Mouse (Mus musculus): ENCODE measurements at regions not wholly inside any gene's neighbourhood (a gene's known extent, or its start where the extent isn't known, plus 50 kb on each side); places are given as distances from the start of the nearest gene placed in this dataset.
A peak's percentile ranks its signal among the peaks of the same experiment; 100 is the strongest.

DNA sequence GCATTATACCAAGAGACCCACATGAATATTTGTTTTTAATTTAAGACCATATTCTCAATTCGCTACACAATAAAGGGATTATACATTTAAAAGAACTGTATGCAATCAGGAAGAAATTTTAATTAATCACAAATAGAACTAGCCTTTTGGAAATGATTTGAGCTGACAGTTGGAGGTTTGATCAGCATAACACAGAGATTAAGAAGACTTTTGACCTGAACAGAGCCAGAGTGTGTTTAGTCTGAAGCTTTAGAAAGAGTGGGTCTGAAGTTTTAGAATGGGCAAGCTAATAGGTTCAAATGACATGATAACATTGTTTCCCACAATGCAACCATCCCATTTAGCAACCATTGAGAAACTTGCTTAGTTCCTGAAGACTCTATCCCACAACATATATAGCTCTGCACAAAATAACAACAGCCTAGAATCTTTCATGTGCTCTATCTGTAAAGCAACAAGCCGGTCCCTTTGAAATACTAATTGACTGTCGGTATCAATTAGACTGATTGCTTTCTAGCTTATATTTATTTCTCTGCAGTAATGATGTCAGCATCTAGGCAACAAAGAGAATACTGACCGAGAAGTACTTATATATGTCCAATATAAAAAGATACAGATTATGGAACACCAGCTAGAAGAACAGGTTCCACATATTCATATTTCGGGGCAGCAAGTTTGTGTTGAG, 135.9 kb downstream of the Trim52 start:
- no peak overlapping the region for H3K27ac ChIP-seq
- 94% methylated on average over 5 of the region's 5 CpGs for WGBS
- DNase-seq (ENCODE audit: low spot score) = no peak
- H3K9ac ChIP-seq = no peak overlapping the region
- no peaks in the 10 kb centered on the region for H3K9me3 ChIP-seq (ENCODE audit: control insufficient read depth, low read length)
- H3K36me3 ChIP-seq (replicated peaks; ENCODE audit: control insufficient read depth, insufficient read depth) = no peaks in the 10 kb centered on the region
- no peaks in the 10 kb centered on the region for H3K27me3 ChIP-seq (ENCODE audit: control insufficient read depth, insufficient read depth, low read length)
- H3K4me3 ChIP-seq (replicated peaks; ENCODE audit: low read length) = no peak overlapping the region
- no peaks in the 10 kb centered on the region for H3K4me1 ChIP-seq (replicated peaks; ENCODE audit: control insufficient read depth, insufficient read depth, low read length)
- H3K4me2 ChIP-seq (replicated peaks) = no peak overlapping the region
- no peak for ATAC-seq (ENCODE audit: low FRiP score)

DNA sequence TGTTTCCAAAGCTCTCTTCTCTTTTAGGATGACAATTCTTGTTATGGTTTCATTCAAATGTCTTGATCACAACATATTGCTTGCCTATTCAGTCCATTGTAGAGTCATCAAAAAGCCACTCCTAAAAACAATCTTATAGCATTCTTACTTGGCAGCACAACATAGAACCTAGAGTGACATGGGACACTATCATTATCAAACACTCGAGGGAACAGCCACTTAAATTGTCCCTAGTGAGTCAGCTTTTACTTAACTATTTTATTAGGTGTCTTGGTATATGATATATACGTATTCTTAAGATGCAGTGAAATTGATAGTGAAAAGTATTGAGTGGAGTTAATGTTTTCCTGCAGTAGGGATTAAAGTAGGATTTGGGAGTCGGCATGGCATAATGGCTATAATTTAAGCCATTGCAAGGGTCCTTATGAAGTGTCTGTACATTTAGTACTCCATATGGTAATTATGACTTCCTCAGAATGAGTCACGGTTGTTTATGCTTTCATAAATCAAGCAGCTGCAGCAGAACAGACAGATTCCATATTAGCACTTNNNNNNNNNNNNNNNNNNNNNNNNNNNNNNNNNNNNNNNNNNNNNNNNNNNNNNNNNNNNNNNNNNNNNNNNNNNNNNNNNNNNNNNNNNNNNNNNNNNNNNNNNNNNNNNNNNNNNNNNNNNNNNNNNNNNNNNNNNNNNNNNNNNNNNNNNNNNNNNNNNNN, 153.6 kb downstream of the Trim52 start:
- Histone ChIP-seq H3K4me2 (replicated peaks) (no peak overlapping the region), H3K9me3 (ENCODE audit: control insufficient read depth, low read length) (no peaks in the 10 kb centered on the region), H3K4me1 (replicated peaks; ENCODE audit: control insufficient read depth, insufficient read depth, low read length) (no peaks in the 10 kb centered on the region), H3K27ac (no peak overlapping the region), H3K4me3 (replicated peaks; ENCODE audit: low read length) (no peak overlapping the region), H3K9ac (no peak overlapping the region), H3K36me3 (replicated peaks; ENCODE audit: control insufficient read depth, insufficient read depth) (no peaks in the 10 kb centered on the region), H3K27me3 (ENCODE audit: control insufficient read depth, insufficient read depth, low read length) (no peaks in the 10 kb centered on the region)
- no peak for ATAC-seq (ENCODE audit: low FRiP score)
- 68% methylated on average over 4 of the region's 4 CpGs for WGBS
- no peak for DNase-seq (ENCODE audit: low spot score)

DNA sequence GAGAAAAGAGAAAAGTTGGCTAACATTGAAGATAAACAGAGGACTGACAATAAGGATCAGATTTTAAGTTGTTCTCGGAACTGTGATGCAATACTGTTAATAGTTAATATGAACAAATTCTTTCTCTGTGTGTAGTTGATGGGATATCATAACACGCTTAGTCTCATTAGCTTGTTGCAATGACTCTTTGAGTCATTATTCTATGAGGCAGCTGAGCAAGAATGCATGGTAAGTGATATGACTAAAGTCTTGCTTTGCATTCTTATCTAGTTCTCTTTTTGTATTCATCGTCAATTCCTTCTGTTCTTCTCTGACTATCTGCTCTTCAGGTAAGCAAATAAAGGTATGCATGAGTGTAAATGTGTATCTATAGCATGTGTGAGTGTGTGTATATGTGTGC, 159.3 kb downstream of the Trim52 start:
- H3K9ac ChIP-seq = no peak overlapping the region
- no peak overlapping the region for H3K4me3 ChIP-seq (replicated peaks; ENCODE audit: low read length)
- DNase-seq (ENCODE audit: low spot score) = no peak
- no peaks in the 10 kb centered on the region for H3K36me3 ChIP-seq (replicated peaks; ENCODE audit: control insufficient read depth, insufficient read depth)
- 97% methylated on average over 3 of the region's 3 CpGs for WGBS
- no peaks in the 10 kb centered on the region for H3K4me1 ChIP-seq (replicated peaks; ENCODE audit: control insufficient read depth, insufficient read depth, low read length)
- H3K27me3 ChIP-seq (ENCODE audit: control insufficient read depth, insufficient read depth, low read length) = no peaks in the 10 kb centered on the region
- ATAC-seq (ENCODE audit: low FRiP score) = no peak
- H3K9me3 ChIP-seq (ENCODE audit: control insufficient read depth, low read length) = no peaks in the 10 kb centered on the region
- H3K4me2 ChIP-seq (replicated peaks) = no peak overlapping the region
- H3K27ac ChIP-seq = no peak overlapping the region

DNA sequence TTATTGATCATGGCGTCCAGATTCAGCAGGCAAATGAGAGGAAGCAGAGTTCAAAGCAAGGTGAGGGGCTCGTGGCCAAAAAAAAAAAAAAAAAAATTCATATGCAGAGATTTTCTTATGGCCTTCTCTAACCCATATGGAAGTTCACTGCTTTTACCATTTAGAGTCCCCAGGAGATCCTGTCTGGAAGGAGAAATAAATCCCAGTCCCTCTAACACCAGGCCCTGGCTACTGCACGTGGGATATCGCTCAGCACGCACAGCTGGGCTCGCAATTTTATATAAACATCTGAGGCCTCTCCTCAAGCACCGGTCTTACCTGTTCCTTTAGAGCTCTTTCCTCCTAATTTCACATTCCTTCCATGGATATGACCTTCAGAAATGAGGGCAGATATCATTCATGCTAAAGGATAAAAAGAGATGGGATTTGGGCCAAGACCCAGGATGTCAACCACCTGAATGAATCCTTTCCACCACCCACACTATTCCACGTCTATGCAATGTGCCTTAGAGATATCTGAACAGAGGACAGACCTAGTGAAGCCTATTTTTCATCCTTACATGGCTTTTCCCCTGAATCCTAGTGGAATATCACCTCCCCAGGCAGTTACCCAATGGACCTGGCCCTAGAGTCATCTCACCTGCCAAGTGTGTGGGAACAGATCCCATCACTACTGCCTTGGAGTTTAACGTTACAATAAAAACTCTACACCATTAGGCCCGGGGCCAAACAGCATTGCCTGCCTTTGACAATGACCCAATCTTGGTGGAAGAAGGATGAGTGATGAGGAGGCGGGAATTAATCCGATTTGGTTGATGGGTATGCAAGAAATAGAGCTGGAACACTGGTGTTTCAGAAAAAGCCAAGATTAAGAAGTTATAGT, 161.9 kb downstream of the Trim52 start:
- Histone ChIP-seq H3K36me3 (replicated peaks; ENCODE audit: control insufficient read depth, insufficient read depth) (no peaks in the 10 kb centered on the region), H3K9ac (no peak overlapping the region), H3K4me3 (replicated peaks; ENCODE audit: low read length) (no peak overlapping the region), H3K4me2 (replicated peaks) (no peak overlapping the region), H3K9me3 (ENCODE audit: control insufficient read depth, low read length) (no peaks in the 10 kb centered on the region), H3K27ac (no peak overlapping the region), H3K4me1 (replicated peaks; ENCODE audit: control insufficient read depth, insufficient read depth, low read length) (no peaks in the 10 kb centered on the region), H3K27me3 (ENCODE audit: control insufficient read depth, insufficient read depth, low read length) (no peaks in the 10 kb centered on the region)
- DNase-seq (ENCODE audit: low spot score) (no peak), ATAC-seq (ENCODE audit: low FRiP score) (no peak)
- WGBS = 84% methylated on average over 12 of the region's 12 CpGs

DNA sequence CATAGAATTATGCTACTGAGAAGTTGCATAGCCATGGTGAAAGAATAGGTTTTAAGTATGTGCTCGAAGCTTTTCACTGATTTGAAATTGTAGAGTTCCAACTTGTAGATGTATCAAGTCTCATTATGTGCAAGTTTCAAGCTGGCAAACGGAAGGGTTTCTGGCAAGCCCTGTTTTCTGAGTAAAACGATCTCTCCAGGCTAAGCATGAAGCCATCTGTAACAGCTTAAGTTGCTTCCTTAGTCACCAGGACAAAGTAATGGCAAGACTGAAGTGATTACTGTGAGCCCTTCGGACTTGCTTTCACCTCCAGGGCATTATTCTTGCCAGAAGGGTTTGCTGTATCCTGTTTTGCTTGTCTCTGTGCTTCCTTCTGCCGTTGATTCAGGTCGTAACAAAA, 163.7 kb downstream of the Trim52 start:
- ATAC-seq (ENCODE audit: low FRiP score) (no peak), DNase-seq (ENCODE audit: low spot score) (no peak)
- Histone ChIP-seq H3K4me3 (replicated peaks; ENCODE audit: low read length) (no peak overlapping the region), H3K36me3 (replicated peaks; ENCODE audit: control insufficient read depth, insufficient read depth) (no peaks in the 10 kb centered on the region), H3K9me3 (ENCODE audit: control insufficient read depth, low read length) (no peaks in the 10 kb centered on the region), H3K4me1 (replicated peaks; ENCODE audit: control insufficient read depth, insufficient read depth, low read length) (no peaks in the 10 kb centered on the region), H3K27me3 (ENCODE audit: control insufficient read depth, insufficient read depth, low read length) (no peaks in the 10 kb centered on the region), H3K27ac (no peak overlapping the region), H3K4me2 (replicated peaks) (no peak overlapping the region), H3K9ac (no peak overlapping the region)
- 78% methylated on average over 6 of the region's 6 CpGs for WGBS

DNA sequence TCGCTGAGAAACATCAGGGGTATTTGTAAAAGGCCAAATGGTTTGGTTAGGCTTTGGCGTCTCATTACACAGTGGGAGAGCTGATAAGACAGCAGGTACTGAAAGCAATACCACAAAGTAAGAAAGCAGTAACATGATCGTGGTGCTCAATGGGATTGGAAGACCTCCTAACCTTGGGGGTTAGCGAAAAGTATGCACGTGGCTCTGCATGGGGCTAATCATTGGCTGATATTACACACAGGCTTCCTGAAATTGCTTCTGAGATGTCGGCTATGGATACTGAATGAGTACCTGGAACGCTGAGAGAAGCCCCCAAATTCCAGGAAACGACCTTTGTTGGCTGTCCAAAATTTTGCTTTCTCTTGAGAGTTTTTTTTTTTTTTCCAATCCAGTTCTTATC, 207.6 kb downstream of the Trim52 start:
- Histone ChIP-seq H3K27ac (no peak overlapping the region), H3K4me2 (replicated peaks) (no peak overlapping the region), H3K9me3 (ENCODE audit: control insufficient read depth, low read length) (no peaks in the 10 kb centered on the region), H3K9ac (no peak overlapping the region), H3K36me3 (replicated peaks; ENCODE audit: control insufficient read depth, insufficient read depth) (no peaks in the 10 kb centered on the region), H3K4me1 (replicated peaks; ENCODE audit: control insufficient read depth, insufficient read depth, low read length) (no peaks in the 10 kb centered on the region), H3K4me3 (replicated peaks; ENCODE audit: low read length) (no peak overlapping the region), H3K27me3 (ENCODE audit: control insufficient read depth, insufficient read depth, low read length) (no peaks in the 10 kb centered on the region)
- DNase-seq (ENCODE audit: low spot score) = no peak
- WGBS = 53% methylated on average over 8 of the region's 8 CpGs
- no peak for ATAC-seq (ENCODE audit: low FRiP score)

DNA sequence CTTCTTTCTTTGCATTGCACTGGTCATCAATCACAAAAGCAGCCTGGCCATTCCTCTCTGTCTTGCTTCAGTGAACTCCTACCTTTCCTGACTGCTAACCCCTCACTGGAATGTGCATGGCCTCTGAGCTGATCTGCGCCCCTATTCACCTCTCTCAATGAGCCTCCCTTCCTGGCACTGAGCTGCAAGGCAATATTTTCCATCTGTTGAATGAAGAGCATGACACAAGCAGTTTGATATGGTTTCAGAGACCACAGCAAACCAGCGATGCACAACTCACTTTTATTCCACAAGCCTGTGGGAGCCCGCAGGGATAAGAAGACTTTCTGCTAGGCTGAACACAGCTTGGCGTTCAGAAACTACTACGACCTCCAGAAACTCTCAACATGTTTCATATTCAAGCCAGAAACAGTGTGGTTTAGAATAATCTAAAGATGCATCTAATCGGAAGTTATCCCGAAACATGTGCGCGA, 208.1 kb downstream of the Trim52 start:
- no peak overlapping the region for H3K4me2 ChIP-seq (replicated peaks)
- H3K4me1 ChIP-seq (replicated peaks; ENCODE audit: control insufficient read depth, insufficient read depth, low read length) = no peaks in the 10 kb centered on the region
- no peaks in the 10 kb centered on the region for H3K36me3 ChIP-seq (replicated peaks; ENCODE audit: control insufficient read depth, insufficient read depth)
- WGBS = 47% methylated on average over 9 of the region's 9 CpGs
- H3K4me3 ChIP-seq (replicated peaks; ENCODE audit: low read length) = no peak overlapping the region
- no peaks in the 10 kb centered on the region for H3K9me3 ChIP-seq (ENCODE audit: control insufficient read depth, low read length)
- ATAC-seq (ENCODE audit: low FRiP score) (no peak), DNase-seq (ENCODE audit: low spot score) (no peak)
- no peak overlapping the region for H3K27ac ChIP-seq
- H3K9ac ChIP-seq = no peak overlapping the region
- H3K27me3 ChIP-seq (ENCODE audit: control insufficient read depth, insufficient read depth, low read length) = no peaks in the 10 kb centered on the region

DNA sequence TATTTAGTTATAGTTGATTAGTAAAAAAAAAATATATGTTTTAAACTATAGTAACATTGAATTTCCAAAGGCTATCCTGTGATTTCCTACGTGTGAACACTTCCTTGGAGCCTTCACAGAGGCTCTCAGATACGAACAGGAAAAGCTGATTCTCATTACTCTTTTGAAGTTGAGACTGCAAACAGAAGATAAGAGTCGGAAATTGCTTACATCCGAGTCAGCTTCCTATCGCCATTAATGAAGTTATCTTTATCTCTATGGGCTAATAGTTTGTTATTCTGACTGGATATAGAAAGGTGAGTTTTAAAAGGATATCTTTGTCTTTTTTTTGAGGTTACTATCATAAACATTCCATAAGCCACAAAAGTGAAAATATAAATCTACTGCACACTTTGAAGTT, 212.8 kb downstream of the Trim52 start:
- Histone ChIP-seq H3K9ac (no peak overlapping the region), H3K27me3 (ENCODE audit: control insufficient read depth, insufficient read depth, low read length) (no peaks in the 10 kb centered on the region), H3K27ac (no peak overlapping the region), H3K4me3 (replicated peaks; ENCODE audit: low read length) (no peak overlapping the region), H3K36me3 (replicated peaks; ENCODE audit: control insufficient read depth, insufficient read depth) (no peaks in the 10 kb centered on the region), H3K9me3 (ENCODE audit: control insufficient read depth, low read length) (no peaks in the 10 kb centered on the region), H3K4me2 (replicated peaks) (no peak overlapping the region), H3K4me1 (replicated peaks; ENCODE audit: control insufficient read depth, insufficient read depth, low read length) (no peaks in the 10 kb centered on the region)
- WGBS = 78% methylated on average over 5 of the region's 5 CpGs
- ATAC-seq (ENCODE audit: low FRiP score) (no peak), DNase-seq (ENCODE audit: low spot score) (no peak)

DNA sequence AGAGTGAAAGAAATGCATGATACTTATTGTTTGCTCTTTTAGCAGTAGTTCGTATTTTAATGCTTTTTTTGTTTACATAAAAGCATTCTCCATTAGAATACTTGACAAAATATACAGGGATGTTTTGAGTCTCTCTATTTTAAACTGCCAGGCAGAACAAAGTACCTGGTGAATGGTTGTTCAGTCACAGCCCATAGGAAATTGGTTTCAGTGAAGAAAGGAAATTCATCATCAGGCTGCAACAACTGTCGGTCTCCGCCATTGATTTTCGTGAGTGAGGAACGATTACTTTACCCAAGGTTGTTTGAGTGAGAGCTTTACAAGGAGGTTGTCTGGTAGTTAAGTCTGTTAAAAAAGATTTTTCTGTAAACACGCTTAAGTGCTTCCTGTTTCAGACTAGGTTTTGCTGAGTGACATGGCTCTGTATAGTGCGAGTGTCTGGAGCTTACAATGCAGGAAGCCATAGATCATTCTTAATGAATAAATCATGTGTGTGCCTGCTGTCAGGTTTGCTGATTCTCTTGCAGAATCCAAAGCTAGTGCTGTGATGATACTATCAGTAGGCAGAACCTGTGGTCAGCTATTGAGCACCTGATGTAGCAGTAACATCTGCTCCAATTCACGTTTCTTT, 221.8 kb downstream of the Trim52 start:
- H3K9ac ChIP-seq = no peak overlapping the region
- WGBS = 64% methylated on average over 8 of the region's 8 CpGs
- no peaks in the 10 kb centered on the region for H3K27me3 ChIP-seq (ENCODE audit: control insufficient read depth, insufficient read depth, low read length)
- no peaks in the 10 kb centered on the region for H3K9me3 ChIP-seq (ENCODE audit: control insufficient read depth, low read length)
- no peaks in the 10 kb centered on the region for H3K36me3 ChIP-seq (replicated peaks; ENCODE audit: control insufficient read depth, insufficient read depth)
- no peak overlapping the region for H3K4me2 ChIP-seq (replicated peaks)
- H3K4me3 ChIP-seq (replicated peaks; ENCODE audit: low read length) = no peak overlapping the region
- peak; percentile 24 for DNase-seq (ENCODE audit: low spot score)
- ATAC-seq (ENCODE audit: low FRiP score) = peak; percentile 65; the same call in 1 of the 2 replicates
- peak overlapping the region; percentile 67 for H3K27ac ChIP-seq
- no peaks in the 10 kb centered on the region for H3K4me1 ChIP-seq (replicated peaks; ENCODE audit: control insufficient read depth, insufficient read depth, low read length)

All from hindbrain, embryonic 14.5 days (tissue).